Mouse (Mus musculus) brain, embryonic 14.5 days (tissue): ENCODE measurements around the gene Slc27a4.

Source experiments
- CTCF ChIP-seq: fragments of 200-500 bp; IDR thresholded peaks from 2 replicates; pipeline ENCODE4 v1.5.1; 2012; ENCODE audit warnings: inconsistent platforms, mild to moderate bottlenecking, moderate library complexity, borderline replicate concordance; ENCODE audit not compliant: insufficient read depth, insufficient read length; ENCODE audit errors: extremely low read depth
- POLR2A ChIP-seq: fragments of 200-500 bp; IDR thresholded peaks from 2 replicates; pipeline ENCODE4 v1.6.1; 2012; ENCODE audit warnings: mild to moderate bottlenecking, inconsistent platforms, borderline replicate concordance; ENCODE audit not compliant: poor library complexity, insufficient read depth, insufficient read length, severe bottlenecking; ENCODE audit errors: extremely low read depth

- TF ChIP-seq CTCF = no peak
- TF ChIP-seq POLR2A = no peak
These were observed 54.9 kb downstream of the Slc27a4 start for GRCm38 (mm10) chr2:29857341-29857740.
